Mouse (Mus musculus) layer of hippocampus, adult 2 months (tissue): ENCODE data around the gene Amotl2. TPM values are rescaled to one million over a fixed set of nuclear protein-coding genes. Genes with fewer than 3 reads are reported as not detected.
"Not testable (repeated sequence)": the region's sequence is repeated elsewhere in the genome, so short reads cannot be mapped to it uniquely, and the experiment has no call there.

Source experiments
- DNase-seq, 2 experiments: peaks; one replicate each; pipeline ENCODE4 v3.0.0; 2022; ENCODE audit warnings: low spot score in 2 of 2
- H3K27ac ChIP-seq: fragments of 200-600 bp; 2 replicates; pipeline ENCODE4 v1.8.1; 2022
- H3K4me3 ChIP-seq: fragments of 200-600 bp; 2 replicates; pipeline ENCODE4 v1.8.1; 2022; ENCODE audit warnings: mild to moderate bottlenecking
- CTCF ChIP-seq: fragments of 200-600 bp; conservative IDR thresholded peaks from 2 replicates; pipeline ENCODE4 v1.8.1; 2022; ENCODE audit warnings: antibody characterized with exemption, mild to moderate bottlenecking, moderate library complexity
- total RNA-seq, 2 experiments: library from RNA; stranded (reverse); gene quantifications; 2 replicates each; pipeline ENCODE4 v1.2.3; 2021

The Amotl2 gene
- total RNA-seq, 2 experiments from 2014 or later: 16.0 to 18.1 TPM

DNA sequence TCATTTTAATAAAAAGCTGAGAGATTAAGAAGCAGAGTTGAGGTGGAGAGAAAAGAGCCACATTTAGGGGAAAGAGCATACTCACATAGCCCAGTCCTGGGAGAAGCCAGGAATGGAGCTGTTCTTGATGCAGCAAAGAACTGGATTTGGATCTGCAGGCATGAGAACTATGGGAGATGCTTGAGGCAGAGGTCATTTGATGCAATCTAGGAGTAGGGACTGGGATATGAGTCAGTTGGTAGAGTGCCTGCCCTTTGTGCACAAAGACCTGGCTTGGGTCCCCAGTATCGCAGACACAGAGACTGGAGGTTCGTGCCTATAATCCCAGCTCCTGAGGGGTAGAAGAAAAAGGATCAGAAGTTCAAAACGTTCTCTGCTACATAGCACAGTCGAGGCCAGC, 38.7 kb downstream of the Amotl2 start:
- Histone ChIP-seq H3K4me3 (no peak overlapping the region), H3K27ac (no peak overlapping the region)
- no peak for TF ChIP-seq CTCF
- no peak for DNase-seq

GRCm38 (mm10) chr9:102755591-102756270, 39.3 kb downstream of the Amotl2 start:
- DNase-seq: no peak
- Histone ChIP-seq H3K4me3 (no peak overlapping the region), H3K27ac (no peak overlapping the region)
- TF ChIP-seq CTCF: no peak

DNA sequence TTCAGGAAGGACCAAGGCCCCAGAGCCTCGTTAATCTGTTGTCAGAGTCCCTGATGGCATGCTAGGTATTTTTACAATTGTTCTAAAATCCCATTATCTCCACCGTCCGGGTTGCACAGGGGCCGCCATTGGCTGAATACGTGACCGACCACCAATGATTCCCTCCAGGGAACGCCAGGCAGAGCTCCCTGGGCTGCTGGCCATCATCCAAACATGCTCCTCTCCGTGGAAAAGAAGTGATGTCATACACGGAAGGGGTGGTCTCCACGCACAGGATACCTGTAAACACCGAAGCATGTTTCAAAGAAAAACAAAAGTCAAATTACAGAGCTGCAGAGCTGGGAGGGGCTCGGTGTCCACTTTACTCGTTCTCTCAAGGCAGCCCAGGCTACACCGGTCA, 39.9 kb downstream of the Amotl2 start:
- no peak overlapping the region for H3K27ac ChIP-seq
- no peak overlapping the region for H3K4me3 ChIP-seq
- TF ChIP-seq CTCF: no peak
- DNase-seq: no peak

DNA sequence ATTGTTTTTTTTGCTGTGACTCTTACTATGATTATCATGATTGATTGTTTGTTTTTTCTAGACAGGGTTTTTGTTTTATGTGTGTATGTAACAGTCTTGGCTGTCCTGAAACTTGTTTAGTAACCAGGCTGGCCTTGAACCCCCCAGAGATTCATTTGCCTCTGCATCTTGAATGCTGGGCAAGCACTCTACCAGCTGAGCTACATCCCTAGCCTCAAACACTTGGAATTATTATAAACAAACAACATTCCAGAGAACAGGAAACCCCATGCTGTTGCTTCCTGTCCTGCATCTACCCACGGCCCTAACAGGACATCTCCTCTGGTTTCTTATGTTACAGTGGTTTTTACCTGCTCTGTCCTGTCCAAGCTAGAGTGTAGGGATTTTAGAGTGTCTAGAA, 42.4 kb downstream of the Amotl2 start:
- DNase-seq: no peak
- Histone ChIP-seq H3K4me3 (no peak overlapping the region), H3K27ac (0 out of 2 replicates have a peak overlapping the region, but pooled peaks have one; percentile 36)
- no peak for TF ChIP-seq CTCF

GRCm38 (mm10) chr9:102759581-102760001, 43.1 kb downstream of the Amotl2 start:
- peak overlapping the region; percentile 36; the same call in 1 of the 2 replicates for H3K27ac ChIP-seq
- no peak for DNase-seq
- no peak for TF ChIP-seq CTCF
- no peak overlapping the region for H3K4me3 ChIP-seq

DNA sequence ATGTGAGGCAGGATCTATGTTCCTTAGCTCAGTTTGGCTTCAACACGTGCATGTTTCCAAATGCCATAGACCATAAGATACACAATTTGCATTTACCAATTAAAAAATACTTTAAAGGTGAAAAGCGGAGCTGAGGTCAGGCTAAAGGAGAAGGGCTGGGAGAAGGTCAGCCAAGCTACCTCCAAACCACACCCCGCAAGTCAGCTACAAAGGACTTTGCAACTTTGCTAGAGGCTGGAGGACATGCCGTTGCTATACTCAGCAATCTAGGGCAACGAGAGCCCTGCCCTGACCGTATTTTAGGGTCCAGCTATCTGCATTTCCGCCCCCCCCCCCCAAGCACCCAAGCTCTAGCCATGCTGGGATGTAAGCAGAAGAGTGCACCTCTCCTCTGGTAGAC, 45.1 kb downstream of the Amotl2 start:
- H3K4me3 ChIP-seq: no peak overlapping the region
- no peak for TF ChIP-seq CTCF

DNA sequence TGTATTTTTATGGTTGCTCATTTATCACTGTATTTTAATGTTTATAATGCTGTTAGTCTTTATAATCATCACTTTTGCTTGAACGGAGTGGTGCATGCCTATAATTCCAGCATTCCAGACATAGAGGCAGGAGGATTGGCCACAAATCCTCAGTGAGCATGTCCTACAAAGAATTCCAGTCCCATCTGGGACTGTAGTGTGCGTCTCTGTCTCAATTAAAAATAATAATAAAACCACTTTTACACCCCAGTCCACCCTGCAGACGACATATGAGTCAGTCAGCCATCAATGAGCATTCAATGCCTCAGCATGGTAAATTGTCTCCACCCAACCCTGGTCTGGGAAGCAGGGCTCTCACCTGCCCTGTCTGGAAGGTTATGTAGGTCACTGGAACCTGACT, 46.4 kb downstream of the Amotl2 start:
- Histone ChIP-seq H3K4me3 (no peak overlapping the region), H3K27ac (no peak overlapping the region)
- TF ChIP-seq CTCF: no peak
- no peak for DNase-seq

More for the DNA sequence above, 45.1 kb downstream of the Amotl2 start:
- no peak overlapping the region for H3K27ac ChIP-seq
- DNase-seq: no peak

DNA sequence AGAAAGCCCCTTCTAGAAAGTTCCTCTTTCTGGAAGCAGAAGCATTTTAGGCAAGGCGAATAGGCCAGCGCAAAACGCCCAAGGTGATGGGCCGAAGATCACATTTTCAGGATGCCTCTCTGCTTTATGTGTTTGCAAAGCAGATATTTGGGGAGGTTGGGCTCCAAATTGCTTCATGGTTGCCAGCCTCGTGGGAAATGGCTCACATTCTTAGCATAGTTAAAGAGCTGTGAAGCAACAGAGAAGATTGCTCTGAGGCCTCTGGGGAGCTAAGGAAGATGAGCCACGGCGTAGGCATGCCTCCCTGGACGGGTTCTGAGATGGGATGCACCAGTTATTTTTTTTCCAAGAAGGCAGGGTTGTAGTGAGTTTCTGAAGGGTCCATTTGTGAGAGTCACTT, 47.0 kb downstream of the Amotl2 start:
- no peak overlapping the region for H3K27ac ChIP-seq
- TF ChIP-seq CTCF: no peak

GRCm38 (mm10) chr9:102764540-102764939, 48.1 kb downstream of the Amotl2 start:
- not testable (repeated sequence) for DNase-seq, H3K4me3 ChIP-seq, H3K27ac ChIP-seq

More for the DNA sequence above, 47.0 kb downstream of the Amotl2 start:
- DNase-seq: no peak
- H3K4me3 ChIP-seq: no peak overlapping the region

- no peak for TF ChIP-seq CTCF
- no peak overlapping the region for H3K4me3 ChIP-seq
- no peak overlapping the region for H3K27ac ChIP-seq
These were observed 50.3 kb downstream of the Amotl2 start for GRCm38 (mm10) chr9:102766741-102767140.

DNA sequence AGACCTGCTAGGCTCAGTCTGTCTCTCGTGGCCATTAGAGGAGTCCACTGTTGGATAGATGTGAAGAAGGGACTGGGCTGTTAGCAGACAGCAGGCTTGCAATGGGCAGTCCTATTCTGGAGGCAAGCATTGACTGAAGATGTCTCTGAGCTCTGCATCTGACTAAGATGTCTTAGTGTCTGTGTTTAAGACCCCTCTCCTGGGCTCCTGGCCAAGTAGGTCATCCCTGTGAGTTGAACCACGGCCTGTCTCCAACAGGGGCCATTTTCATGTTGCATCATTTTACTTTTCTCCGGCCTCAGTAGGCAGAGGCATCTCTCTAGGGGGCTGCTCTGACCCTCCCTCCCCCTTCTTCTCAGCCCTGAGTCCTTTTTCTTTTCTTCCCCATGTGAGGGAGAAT, 52.8 kb downstream of the Amotl2 start:
- DNase-seq: no peak
- Histone ChIP-seq H3K27ac (no peak overlapping the region), H3K4me3 (no peak overlapping the region)
- no peak for TF ChIP-seq CTCF

More at GRCm38 (mm10) chr9:102766741-102767140, 50.3 kb downstream of the Amotl2 start:
- DNase-seq: no peak

DNA sequence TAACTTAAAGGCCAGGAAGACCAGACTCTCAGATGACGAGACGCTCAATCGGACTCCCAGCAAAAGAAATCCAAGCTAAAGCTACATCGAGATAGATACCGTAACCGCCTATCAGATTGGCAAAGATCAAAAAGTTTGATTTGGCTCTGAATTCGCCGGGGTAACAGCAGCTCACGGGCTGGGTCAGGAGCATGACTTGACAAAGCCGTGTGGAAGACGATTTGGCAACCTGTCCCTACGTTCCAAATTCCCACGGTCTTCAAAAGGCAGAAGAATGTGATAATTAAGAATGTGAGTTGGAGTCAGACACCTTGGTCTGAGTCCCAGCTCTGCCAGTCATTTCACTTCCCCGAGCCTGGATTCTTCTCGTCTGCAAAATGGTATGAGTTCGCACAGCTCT, 53.7 kb downstream of the Amotl2 start:
- no peak for TF ChIP-seq CTCF
- Histone ChIP-seq H3K27ac (no peak overlapping the region), H3K4me3 (no peak overlapping the region)
- no peak for DNase-seq

DNA sequence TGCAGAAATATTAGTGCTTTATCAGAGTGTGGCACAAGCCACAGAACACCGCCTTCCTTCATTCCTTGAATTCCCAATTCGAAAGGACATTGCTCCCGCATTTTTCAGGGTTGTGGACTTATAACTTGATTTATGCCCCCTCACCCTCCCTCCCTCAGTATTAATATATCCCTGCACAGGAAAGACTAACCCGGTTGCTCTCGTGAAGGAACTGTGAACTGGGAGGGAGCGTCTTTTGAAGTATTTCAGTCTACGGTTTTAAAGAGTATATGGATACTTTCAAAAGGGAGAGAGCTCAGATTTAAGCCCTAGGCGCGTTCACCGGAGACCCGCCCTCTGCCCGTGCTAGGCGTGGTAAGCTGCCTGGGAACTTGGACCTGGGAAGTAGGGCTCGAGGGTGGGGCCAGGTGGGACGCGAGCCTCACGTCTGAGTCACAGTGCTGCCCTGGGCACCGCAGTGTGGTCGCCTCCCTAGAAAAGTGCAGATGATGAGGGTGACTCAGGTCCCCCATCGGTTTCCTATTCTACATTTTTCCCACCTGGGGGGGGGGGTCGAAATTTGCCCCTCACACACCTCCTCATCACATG, 54.9 kb downstream of the Amotl2 start:
- no peak overlapping the region for H3K4me3 ChIP-seq
- H3K27ac ChIP-seq: no peak overlapping the region
- no peak for TF ChIP-seq CTCF
- DNase-seq: no peak
